Mouse (Mus musculus) retina, embryonic 14.5 days (tissue): ENCODE results near the gene Nbea.
A peak's percentile ranks its signal among the peaks of the same experiment; 100 is the strongest.
"Not testable (repeated sequence)": the region's sequence is repeated elsewhere in the genome, so short reads cannot be mapped to it uniquely, and the experiment has no call there.

ENCODE experiments used
- DNase-seq: peaks from one replicate; pipeline ENCODE4 v3.0.0-alpha.2; 2015; ENCODE audit warnings: low spot score

Nbea gene

DNA sequence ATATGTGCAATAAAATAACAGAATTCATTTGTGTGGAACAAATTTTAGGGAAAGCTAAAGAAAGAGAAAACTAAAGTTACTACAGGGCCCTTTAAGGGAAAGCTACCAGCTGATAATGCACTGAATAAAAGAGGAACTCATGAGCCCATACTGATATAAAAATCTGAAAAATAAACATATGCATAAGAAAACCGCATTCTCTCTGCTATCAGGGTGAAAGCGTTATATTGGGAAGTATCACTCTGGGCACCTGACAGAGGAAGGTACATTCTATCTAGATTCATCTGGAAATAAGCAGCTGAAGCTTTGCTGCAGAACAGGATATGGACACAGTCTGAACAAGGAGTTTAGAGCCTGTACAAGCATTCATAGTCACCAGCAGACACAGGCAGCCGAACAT is 148.9 kb downstream of the Nbea start:
- DNase-seq: no peak

- no peak for DNase-seq
These were observed 165.0 kb downstream of the Nbea start for GRCm38 (mm10) chr3:56018494-56018893.

DNA sequence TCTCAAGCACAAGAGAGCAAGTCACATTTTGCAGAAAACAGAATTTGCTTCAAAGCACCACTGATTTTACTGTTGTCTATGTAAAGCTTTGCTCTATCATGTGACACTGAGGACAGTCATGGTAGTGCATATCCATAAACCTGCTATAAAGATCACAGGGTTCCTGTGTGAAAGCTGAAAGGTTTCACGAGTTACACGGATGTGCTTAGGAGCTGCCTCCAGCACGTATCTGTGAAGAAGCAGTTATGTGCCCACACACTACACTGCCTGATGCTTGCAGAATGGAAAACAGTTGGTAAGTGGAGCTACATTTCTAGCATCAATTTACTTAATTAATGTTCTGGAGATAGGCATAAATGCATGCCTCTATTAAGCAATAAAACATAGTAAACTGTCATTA is 172.4 kb downstream of the Nbea start:
- no peak for DNase-seq

DNA sequence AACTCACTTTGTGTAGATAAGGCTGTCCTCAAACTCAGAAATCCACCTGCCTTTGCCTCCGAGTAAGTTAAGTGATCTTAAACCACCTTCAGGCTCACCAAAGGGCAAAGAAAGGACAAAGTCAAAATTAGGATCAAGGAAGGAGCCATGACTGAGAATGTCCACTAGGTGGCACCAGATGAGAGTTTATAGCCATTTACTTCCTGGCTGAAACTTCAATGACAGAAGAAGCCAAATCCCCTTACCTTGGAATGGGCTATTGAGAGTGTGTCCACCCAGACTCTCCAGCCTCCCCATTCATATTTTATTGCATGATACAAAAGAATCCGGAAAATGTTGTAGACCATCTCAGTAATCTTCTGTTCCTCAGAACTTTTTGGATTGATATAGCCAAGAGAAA is 175.5 kb downstream of the Nbea start:
- DNase-seq: peak; percentile 89

DNA sequence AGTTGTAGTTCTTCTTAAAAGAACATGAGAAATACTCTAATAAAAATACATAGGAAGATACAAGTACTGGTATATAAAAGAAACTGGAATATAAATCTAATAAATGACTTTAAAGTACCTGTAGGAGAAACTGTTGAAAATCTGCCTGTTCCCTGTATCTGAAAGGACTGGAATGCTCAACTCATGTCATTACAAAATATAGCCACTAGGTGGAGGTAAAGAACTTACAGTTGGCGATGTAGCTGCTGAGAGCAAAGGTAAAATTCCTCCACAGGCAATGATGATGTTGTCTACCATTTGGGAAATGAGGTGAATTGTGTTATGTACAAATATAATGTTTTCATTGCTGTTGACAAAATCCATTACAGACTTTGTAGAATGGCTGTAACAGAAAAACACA is 183.2 kb downstream of the Nbea start:
- DNase-seq: peak; percentile 88

DNA sequence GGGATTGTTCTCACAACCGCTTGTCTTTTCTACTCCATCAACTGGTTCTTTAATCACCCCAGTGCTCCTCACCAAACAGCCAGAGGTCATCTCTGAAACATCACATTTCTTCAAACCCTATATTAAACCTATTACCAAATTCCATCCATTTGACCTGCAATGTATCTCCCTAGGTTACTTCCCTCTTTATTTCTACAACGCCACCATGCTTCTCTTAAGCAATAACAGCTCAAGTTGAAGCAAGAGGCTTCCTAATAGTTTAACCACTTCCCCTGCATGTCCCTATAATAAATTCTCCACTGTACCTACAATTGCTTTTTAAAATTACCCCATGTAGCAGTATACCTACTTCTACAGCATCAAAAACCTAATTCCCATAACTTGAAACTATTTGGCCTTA is 205.1 kb downstream of the Nbea start:
- DNase-seq: no peak

DNA sequence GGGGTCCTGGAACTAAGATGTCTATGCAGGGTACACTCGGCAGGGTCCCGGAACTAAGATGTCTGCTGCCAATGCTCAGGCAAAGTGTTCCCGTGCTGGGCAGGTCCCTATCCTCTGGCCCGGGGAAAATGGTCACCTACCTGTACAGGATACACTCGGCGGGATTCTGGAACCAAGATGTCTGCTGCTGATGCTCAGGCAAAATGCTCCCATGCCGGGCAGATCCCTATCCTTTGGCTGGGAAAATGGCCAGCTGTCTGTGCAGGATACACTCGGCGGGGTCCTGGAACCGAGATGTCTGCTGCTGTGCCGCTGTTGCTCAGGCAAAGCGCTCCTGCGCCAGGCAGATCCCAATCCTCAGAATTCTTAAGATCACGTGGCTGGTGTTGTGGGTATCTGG is 206.5 kb downstream of the Nbea start:
- DNase-seq: not testable (repeated sequence)

DNA sequence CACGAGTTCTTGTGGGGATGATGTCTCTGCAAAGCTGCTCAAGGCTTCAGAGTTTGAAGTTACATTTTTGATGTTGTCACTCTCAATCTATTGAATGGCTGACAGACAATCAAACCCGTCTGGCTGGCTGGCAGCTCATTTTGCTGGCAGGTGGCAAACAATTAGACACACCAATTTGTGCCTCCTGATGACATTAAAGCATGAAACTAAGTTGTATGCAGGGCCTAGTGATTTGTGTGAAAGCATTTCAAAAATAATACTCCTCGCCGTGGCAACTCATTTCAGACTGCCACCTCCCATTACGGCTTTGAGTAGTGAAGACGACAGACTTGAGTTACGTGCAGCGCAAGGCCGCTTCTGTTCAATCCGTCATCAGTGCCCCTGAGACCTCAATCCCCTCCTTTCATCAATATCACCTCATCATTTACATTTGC is 217.8 kb downstream of the Nbea start:
- peak; percentile 36 for DNase-seq

- no peak for DNase-seq
These were observed 220.5 kb downstream of the Nbea start for GRCm38 (mm10) chr3:55963032-55963431.

- DNase-seq: peak; percentile 20
These were observed 233.5 kb downstream of the Nbea start for GRCm38 (mm10) chr3:55949994-55950393.

DNA sequence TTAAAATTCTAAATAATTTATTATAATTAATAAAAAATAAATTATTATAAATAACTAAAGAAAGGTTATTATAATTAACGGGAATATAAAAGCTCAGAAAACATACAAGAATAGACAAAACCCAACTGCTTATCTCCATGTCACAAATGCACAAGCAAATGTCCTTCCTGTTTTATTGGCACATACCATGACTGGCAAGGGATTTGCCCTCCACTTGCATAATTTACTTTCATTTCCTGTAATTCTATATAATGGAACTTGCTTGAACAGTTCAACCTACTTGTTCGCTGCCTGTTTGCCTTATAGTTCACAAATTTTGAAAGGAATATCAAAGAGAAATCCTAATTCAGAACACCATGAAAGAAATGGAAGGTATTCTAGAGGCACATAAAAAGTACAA is 234.4 kb downstream of the Nbea start:
- DNase-seq: no peak

DNA sequence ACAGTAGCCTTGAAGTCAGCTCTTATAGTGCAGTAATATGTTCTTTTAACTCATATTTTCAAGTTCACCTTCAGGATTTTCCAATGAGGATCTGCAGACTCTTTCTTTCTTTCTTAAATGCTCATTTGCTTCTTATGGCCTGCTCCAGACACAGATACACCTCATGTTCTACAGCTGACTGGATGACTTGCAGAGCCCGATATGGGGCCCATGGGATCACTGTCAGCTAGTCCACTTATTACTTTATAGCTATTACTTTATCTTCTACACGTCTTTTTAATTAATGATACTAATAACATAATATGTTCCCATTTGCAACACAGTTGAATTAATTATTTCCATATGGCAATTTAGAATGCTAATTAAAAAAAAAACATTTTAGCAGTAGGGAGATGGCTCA is 256.2 kb downstream of the Nbea start:
- no peak for DNase-seq

- DNase-seq: no peak
These were observed 274.2 kb downstream of the Nbea start for GRCm38 (mm10) chr3:55909290-55909689.

DNA sequence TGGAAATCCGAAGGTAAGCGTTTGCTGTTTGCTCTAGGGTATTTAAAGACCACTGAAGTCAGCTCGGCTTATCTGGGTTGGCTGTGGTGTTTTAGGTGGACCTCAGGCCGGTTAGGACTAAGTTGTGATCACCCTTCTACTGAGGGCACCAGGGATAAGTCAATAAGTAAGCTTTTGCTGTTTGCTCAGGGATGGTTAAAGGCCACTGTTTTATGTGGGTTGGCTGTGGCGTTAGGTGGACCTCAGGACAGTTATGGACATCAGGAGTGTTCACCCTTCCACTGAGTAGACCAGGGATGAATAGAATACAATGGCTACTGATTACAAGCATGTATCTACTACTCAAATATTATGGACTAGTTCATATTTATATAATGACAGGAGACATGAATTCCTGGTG is 292.9 kb downstream of the Nbea start:
- DNase-seq: no peak

- DNase-seq: no peak
These were observed 294.3 kb downstream of the Nbea start for GRCm38 (mm10) chr3:55889227-55889626.

DNA sequence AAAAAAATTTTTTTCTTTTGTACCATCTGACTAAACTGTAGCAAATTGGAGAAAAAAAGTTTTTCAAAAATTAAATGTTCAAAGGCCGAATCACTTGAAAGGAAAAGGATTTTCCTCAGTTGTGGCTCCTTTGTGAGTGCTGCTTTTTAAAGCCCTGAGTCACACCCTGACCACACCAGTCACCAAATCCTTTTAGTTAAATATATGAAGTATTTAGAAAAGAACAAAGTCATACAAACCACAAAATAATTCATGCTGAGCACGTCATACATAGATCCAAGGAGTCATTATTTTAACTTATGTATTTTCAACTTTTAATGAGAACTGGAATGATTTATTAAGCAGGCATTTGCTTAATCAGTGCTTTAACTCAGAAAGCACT is 295.7 kb downstream of the Nbea start:
- no peak for DNase-seq

DNA sequence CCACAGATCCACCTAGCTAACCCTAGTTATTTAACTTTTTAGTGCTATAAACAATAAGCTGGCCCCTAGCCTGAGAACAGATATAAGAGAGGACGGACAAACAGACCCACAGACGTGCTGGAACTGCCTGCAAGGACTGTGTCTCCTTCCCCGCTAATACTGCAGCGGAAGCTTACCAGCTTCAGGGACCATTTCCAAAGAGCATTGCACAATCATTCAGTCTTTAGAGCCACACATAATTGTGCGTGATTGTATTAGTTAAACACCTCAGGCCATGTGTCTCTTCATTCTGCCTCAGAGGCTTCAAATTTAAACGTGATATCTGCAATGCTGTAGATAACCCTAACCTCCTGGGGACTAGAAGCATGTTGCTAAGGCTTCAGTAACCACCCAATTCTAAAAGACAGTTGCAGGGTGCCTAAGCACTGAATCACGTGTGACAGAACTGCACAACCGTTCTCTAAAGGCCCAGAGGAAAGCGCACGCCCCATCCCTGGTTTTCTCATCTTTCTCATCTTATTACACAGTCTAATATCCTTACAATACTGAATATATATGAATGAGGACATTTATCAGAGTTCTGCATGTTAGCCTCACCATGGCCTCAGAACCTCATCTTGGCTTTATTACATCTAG is 296.2 kb downstream of the Nbea start:
- no peak for DNase-seq

DNA sequence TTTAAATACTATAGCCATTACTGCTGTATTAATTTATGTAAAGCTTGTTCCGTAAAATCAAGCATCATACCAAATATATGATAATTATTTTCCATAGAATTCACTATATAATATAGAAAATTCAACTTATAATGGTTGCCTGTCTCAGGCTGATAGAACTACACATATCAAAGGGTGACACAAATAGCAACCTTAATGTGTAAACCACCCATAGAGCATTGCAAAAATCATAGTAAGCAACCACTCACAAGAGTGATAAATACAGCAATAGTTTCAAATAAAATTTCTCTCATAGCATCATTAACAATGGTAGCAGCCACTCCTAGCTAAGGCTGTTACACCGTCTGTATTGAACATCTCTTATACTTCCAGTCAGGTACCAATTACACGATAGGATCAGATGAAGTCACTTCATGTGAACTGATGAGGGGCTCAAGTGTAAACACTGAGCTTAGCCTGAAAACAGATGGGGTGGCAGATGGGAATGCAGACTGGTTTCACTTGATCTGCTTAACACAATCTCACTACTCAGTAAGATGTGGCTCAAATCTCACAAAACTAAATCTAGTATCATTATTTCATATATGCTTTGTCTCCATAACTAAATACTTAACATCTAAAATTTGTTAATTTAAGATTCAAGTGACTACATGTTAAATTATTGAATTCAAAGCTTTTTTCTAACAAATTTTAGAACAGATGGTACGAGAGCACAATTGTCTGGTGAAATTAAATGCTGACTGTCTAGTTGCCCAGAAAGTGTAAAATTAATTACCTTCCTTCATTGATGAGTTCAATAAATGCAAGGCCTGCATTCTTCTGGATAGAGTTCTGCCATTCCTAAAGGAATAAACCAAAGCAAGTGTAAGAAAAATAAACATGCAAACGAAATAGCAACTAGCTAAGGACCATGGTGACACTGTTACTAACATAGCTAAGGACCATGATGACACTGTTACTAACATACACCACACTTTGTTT is 310.3 kb downstream of the Nbea start:
- DNase-seq: peak; percentile 68

GRCm38 (mm10) chr3:55852488-55852887 is 331.0 kb downstream of the Nbea start:
- DNase-seq: no peak

- no peak for DNase-seq
These were observed 336.4 kb downstream of the Nbea start for GRCm38 (mm10) chr3:55847115-55847514.

DNA sequence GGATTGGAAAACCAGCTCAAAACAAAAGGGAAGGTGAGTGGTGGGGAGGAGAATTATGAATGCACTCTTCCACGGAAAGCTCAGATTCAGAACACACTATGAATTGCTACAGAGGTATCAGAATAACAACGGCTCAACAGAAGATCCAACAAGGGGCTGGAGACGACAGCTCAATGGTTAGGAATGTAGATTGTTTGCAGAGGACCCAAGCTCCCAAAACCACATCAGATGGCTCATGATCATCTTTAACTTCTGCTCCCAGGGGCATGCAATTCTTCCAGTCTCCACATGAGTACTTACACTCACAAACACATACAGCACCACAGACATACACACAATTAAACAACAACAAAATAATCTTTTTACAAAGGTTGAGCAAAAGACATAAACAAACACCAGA is 346.3 kb downstream of the Nbea start:
- no peak for DNase-seq

DNA sequence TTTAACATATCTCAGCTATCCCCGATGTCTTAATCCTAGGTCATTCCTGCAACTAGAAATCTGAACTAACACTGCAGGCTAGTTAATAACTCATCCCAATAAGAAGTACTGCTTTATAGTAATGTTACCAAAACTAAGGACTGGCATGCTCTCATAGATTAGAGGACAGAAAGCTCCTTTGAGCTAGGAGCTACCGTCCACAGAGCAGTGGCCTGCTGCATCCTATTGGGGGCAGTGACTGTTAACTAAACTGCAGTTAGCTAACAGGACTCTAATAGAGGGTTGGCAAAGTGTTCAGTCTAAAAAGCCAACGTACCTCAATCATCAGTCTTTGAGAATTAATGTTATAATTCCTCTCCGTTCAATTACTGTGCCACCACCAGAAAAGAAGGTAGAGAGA is 348.3 kb downstream of the Nbea start:
- no peak for DNase-seq

- no peak for DNase-seq
These were observed 353.3 kb downstream of the Nbea start for GRCm38 (mm10) chr3:55830226-55830625.
